Mouse (Mus musculus) left cerebral cortex, adult 11 months (tissue): ENCODE measurements around the gene Gp5.

Experiments used
- DNase-seq: peaks from one replicate; pipeline ENCODE4 v3.0.0; 2022; ENCODE audit warnings: low spot score

The Gp5 gene

GRCm38 (mm10) chr16:30278406-30278805 is 32.2 kb downstream of the Gp5 start:
- no peak for DNase-seq

GRCm38 (mm10) chr16:30275558-30276340 is 34.8 kb downstream of the Gp5 start:
- no peak for DNase-seq

GRCm38 (mm10) chr16:30273065-30273464 is 37.5 kb downstream of the Gp5 start:
- DNase-seq, result no peak

- no peak for DNase-seq
These were observed 38.5 kb downstream of the Gp5 start for GRCm38 (mm10) chr16:30271941-30272595.

GRCm38 (mm10) chr16:30271223-30271761 is 39.3 kb downstream of the Gp5 start:
- DNase-seq, result no peak

GRCm38 (mm10) chr16:30267359-30267758 is 43.2 kb downstream of the Gp5 start, which contains the start of gene Cpn2:
TSS of gene Cpn2 (minus strand) at chr16:30267499.
- no peak for DNase-seq

- DNase-seq, result no peak
These were observed 44.0 kb downstream of the Gp5 start for GRCm38 (mm10) chr16:30266561-30266960.

GRCm38 (mm10) chr16:30265611-30266010 is 45.0 kb downstream of the Gp5 start:
- DNase-seq, result no peak

GRCm38 (mm10) chr16:30263156-30263555 is 47.4 kb downstream of the Gp5 start:
- DNase-seq, result no peak

GRCm38 (mm10) chr16:30262664-30263063 is 47.9 kb downstream of the Gp5 start:
- no peak for DNase-seq

- DNase-seq, result no peak
These were observed 48.4 kb downstream of the Gp5 start for GRCm38 (mm10) chr16:30262157-30262556.

- DNase-seq, result no peak
These were observed 49.2 kb downstream of the Gp5 start for GRCm38 (mm10) chr16:30261341-30261740.

GRCm38 (mm10) chr16:30260012-30260635 is 50.5 kb downstream of the Gp5 start:
- no peak for DNase-seq

- no peak for DNase-seq
These were observed 51.1 kb downstream of the Gp5 start for GRCm38 (mm10) chr16:30259444-30259843.

- no peak for DNase-seq
These were observed 52.1 kb downstream of the Gp5 start for GRCm38 (mm10) chr16:30258441-30258840.

GRCm38 (mm10) chr16:30257718-30258117 is 52.9 kb downstream of the Gp5 start:
- no peak for DNase-seq
